Mouse (Mus musculus) lung, adult 2 months (tissue): ENCODE results near the gene Aip. TPM values are rescaled to one million over a fixed set of nuclear protein-coding genes. Genes with fewer than 3 reads are reported as not detected.

Experiments used
- DNase-seq: peaks from one replicate; pipeline ENCODE4 v3.0.0; 2022
- H3K4me1 ChIP-seq: fragments of 200-500 bp; 2 replicates; pipeline ENCODE4 v1.6.1; 2011; ENCODE audit warnings: low read length; ENCODE audit not compliant: control insufficient read depth, insufficient read depth
- H3K4me3 ChIP-seq: fragments of 200-500 bp; replicated peaks from 2 replicates; pipeline ENCODE3; 2011; ENCODE audit warnings: low read depth, mild to moderate bottlenecking, control low read depth, low read length; ENCODE audit errors: extremely low read depth
- CTCF ChIP-seq: fragments of 200-500 bp; IDR thresholded peaks from 2 replicates; pipeline ENCODE4 v1.5.1; 2011; ENCODE audit warnings: mild to moderate bottlenecking, low read length, control low read depth; ENCODE audit not compliant: insufficient read depth
- POLR2A ChIP-seq: fragments of 200-500 bp; IDR thresholded peaks from 2 replicates; pipeline ENCODE4 v1.6.1; 2011; ENCODE audit warnings: low read depth, mild to moderate bottlenecking, control low read depth, low read length, borderline replicate concordance; ENCODE audit errors: extremely low read depth
- WGBS: fragments of 180-500 bp; shearing (Covaris S2); methylation state at CpG from one replicate; pipeline ENCODE4 v1.1.7; 2018; 5-methylcytosine and 5-hydroxymethylcytosine counted together
- polyA plus RNA-seq: library from polyadenylated mRNA; depleted of rRNA; stranded (reverse); fragments of >200 nt; gene quantifications from 2 replicates; pipeline ENCODE4 v1.2.3, GENCODE M21; 2012

The Aip gene
- polyA plus RNA-seq, 1 experiment, result 123 TPM

DNA sequence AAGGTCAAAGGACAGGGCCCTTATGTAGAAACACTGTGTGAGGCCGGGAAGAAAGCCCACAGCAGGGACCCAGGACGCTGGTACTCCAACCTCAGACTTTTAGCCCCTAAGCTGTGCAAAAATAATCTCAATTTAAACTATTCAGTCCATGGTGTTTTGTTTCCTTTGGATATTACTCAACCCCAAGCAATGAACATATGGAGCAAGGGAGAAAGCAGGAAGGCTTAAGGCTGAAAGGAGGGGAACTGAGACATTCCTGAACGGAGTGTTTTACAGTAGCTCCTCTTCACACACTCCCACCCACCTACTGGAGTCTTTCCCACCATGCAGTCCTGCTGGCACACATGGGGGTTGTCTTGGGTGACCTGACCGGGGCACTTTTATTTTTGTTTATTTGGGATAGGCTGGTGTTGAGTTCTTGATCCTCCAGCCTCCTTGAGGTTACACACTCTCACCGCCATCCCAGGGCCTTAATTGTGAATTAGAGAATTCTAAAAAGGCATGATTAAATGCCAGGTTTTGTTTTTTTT lies 30.8 kb downstream of the Aip start:
- WGBS, result 73% methylated on average over 5 of the region's 5 CpGs

DNA sequence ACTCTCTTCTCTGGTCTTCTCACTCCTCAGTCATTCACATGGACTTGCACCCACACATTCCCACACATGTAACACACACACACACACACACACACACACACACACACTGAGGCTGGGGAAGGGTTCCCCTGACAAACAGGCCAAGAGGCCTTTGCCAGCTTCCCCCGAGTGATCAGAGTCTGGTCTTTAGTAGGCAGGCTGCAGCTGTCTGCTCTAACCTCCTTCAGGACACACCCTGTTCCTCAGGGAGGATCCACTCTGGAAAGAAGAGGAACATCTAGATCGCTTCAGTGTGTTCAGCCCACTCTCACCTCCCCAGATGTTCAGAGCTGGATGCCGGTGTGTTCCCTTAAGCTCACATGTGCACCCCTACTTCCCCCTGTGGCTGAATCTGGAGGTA lies 31.3 kb downstream of the Aip start:
- Histone ChIP-seq H3K4me3 (no peak overlapping the region), H3K4me1 (peaks cover 8% of the 10 kb centered on the region)
- 67% methylated on average over 3 of the region's 3 CpGs for WGBS
- DNase-seq, result no peak
- TF ChIP-seq CTCF (no peak), POLR2A (no peak)

More for the DNA sequence above, 30.8 kb downstream of the Aip start:
- DNase-seq, result no peak
- Histone ChIP-seq H3K4me3 (no peak overlapping the region), H3K4me1 (peaks cover 11% of the 10 kb centered on the region)
- TF ChIP-seq CTCF (no peak), POLR2A (no peak)

DNA sequence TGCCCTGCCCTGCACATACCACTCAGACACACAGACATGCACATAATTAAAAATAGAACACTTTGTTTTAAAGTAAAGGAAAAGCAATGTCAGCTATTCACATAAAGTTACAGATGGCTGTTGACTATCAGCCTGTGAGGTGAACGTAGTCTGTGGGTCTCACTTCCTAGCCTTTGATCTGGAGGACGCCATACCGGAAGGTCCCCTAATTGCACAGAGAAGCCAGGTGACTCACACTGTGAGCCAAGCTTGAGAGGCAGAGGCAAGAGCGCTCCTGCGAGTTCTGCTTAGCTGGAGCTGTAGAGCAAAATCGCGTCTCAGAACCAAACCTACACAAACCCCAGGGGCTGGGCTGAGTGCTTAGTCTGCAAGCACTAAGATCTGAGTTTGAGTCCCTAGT lies 31.9 kb downstream of the Aip start:
- no peak for DNase-seq
- H3K4me3 ChIP-seq, result no peak overlapping the region
- H3K4me1 ChIP-seq, result peaks cover 6% of the 10 kb centered on the region
- WGBS, result 41% methylated on average over 7 of the region's 7 CpGs
- TF ChIP-seq POLR2A, result no peak

DNA sequence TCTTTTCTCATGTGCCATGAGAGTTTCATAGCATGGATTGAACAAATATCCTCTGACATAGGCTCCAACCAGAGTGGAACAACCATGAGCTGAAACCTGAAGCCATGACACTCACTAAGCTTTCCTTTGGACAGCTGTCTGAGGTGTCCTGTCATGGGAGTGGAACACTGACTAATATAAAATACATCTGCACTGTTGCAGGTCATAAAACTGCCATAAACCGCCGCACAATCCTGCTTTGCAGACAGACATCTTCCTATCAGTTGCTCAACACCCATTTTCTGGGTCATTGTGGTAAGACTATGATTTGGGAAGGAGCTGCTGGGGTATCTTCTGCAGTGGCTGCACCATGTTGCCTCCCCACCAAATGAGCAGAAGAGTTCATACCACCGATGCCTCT lies 32.9 kb downstream of the Aip start:
- H3K4me1 ChIP-seq, result peaks cover 3% of the 10 kb centered on the region
- TF ChIP-seq CTCF (no peak), POLR2A (no peak)
- no peak overlapping the region for H3K4me3 ChIP-seq
- 78% methylated on average over 3 of the region's 3 CpGs for WGBS
- DNase-seq, result no peak

DNA sequence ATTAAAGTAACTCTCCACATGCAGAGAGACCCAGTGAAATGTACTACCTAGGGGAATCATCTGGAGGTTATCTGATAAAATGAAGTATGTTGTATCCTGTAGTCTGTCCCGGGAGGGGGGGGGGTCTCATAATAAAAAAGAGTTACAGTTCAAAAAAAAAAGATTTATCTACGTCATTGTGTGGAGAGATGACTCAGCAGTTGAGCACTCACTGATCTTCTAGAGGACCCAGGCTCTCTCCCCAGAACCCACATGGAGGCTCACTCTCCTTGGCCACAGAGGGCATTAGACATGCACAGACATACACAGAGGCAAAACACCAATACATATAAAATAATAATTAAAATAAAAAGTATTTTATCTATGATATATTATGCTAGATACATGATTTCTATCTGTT lies 34.3 kb downstream of the Aip start:
- TF ChIP-seq CTCF, result no peak
- WGBS, result 52% methylated on average over 2 of the region's 2 CpGs
- Histone ChIP-seq H3K4me1 (no peaks in the 10 kb centered on the region; the same call in 1 of the 2 replicates), H3K4me3 (no peak overlapping the region)
- no peak for DNase-seq

DNA sequence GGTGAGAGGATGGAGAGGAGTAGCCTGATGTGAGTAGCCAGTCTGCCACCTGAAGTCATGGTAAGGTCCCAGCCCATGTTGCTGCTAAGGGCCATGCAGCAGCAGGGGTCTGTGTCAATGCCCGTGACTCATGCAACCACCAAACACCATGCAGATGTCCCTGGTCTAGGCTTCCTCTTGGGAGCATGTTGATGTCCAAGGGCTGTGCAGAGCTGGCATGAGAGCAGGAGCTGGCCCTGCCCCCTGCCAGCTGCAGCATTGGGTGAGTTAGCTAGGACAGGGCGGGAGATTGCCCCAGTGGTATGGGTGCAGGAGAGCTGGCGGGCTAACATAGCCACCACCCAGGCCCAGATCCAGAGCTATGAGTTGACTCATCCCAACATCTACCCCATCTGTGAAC lies 35.2 kb downstream of the Aip start:
- WGBS, result 81% methylated on average over 3 of the region's 3 CpGs

DNA sequence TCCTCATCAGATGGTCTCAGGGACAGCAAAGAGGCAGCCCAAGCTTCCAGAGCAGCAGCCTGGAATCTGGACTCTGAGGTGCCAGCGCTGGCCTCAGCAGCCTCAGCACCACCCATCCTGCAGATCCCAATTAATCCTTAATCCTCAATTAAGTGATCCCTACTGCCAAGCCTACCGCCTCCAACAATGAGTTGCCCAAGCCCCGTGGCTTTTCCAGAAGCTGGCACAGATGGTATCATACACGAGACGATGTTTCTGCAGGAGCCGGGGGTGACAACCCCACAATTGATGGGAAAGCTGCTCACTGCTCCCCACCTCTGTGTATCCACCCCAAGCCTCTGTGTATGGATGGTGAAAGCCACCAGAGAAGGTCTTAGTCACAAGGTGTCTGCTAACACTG lies 36.5 kb downstream of the Aip start:
- no peak for DNase-seq
- no peak overlapping the region for H3K4me3 ChIP-seq
- no peak for TF ChIP-seq CTCF
- no peak for TF ChIP-seq POLR2A
- 73% methylated on average over 6 of the region's 6 CpGs for WGBS
- H3K4me1 ChIP-seq, result no peaks in the 10 kb centered on the region

More for the DNA sequence above, 35.2 kb downstream of the Aip start:
- Histone ChIP-seq H3K4me1 (no peaks in the 10 kb centered on the region), H3K4me3 (no peak overlapping the region)
- TF ChIP-seq POLR2A, result no peak
- no peak for TF ChIP-seq CTCF
- DNase-seq, result no peak

DNA sequence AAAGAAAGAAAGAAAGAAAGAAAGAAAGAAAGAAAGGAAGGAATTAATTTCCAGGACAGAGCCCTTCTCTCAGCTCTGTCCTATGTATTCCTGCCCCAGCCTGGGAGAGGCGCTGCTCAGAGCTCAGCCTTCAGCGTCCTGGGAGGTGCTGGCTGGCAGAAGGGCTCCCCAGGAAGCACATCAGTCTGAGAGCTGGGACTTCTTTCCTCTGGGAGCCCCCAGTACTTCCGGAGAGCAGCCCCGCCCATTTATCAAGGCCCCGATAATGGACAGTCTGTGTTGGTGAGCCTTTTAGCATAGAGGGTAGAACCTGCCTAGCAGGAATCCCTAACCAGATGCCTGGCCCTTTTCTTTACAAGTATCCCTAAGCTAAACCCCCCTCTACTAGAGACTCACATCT lies 37.5 kb downstream of the Aip start:
- TF ChIP-seq CTCF (no peak), POLR2A (no peak)
- no peak for DNase-seq
- Histone ChIP-seq H3K4me1 (no peaks in the 10 kb centered on the region), H3K4me3 (no peak overlapping the region)
- WGBS, result 35% methylated on average over 5 of the region's 5 CpGs

DNA sequence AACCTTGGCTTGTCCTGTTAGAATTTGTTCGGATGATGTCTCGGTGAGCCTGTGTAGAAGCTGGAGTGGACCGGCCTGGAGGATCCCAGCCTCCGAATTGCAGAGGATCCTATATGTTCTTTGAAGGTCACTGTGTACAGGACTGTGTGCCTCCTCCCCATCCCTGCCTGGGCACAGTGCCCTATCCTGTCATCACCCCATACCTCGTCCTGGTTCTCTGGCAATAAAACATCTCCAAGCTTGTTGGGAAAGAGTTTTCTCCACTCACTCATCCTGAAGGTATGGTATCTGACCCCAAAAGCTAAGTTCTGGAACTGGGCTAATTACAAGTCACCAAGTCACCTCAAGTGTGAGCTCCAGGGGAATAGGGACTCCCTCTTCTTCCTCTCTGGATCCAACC lies 38.6 kb downstream of the Aip start:
- 79% methylated on average over 5 of the region's 5 CpGs for WGBS
- TF ChIP-seq CTCF (no peak), POLR2A (no peak)
- DNase-seq, result no peak

DNA sequence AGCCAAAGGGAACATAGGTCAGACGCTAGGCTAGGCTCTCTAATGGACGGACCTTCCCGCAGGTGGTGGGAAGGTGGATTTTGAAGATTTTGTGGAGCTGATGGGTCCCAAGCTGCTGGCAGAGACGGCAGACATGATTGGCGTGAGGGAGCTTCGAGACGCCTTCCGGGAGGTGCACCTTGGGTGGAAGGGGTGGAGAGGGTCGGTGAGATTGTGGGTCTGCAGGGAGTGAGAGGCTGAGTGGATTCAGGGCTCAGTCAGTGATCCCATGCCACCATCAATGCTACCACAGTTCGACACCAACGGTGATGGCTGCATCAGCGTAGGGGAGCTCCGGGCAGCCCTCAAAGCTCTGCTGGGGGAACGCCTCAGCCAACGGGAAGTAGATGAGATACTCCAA lies 39.5 kb downstream of the Aip start:
- no peak for DNase-seq
- 91% methylated on average over 15 of the region's 15 CpGs for WGBS
- TF ChIP-seq CTCF (no peak), POLR2A (no peak)
- Histone ChIP-seq H3K4me3 (no peak overlapping the region), H3K4me1 (no peaks in the 10 kb centered on the region)

More for the DNA sequence above, 38.6 kb downstream of the Aip start:
- Histone ChIP-seq H3K4me1 (no peaks in the 10 kb centered on the region), H3K4me3 (no peak overlapping the region)

DNA sequence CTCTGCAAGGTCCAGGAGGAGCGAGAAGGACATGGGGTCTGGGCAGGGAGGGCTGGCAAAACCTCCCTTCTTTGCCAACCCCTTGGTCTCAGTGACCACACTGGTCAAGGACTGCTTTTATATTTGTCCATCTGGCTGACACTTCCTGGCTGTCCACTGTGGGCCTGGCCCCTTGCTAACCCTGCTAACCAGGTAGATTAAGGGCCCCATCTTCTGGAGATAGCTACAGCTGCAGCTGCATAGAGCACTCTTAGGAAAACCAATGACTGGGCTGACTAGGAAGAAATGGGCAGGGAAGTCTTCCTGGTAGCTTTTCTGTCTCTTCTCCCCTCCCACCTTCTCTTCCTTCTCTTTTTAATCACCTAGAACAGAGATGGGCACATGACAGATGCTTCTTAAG lies 40.7 kb downstream of the Aip start:
- H3K4me3 ChIP-seq, result no peak overlapping the region
- DNase-seq, result no peak
- 0 out of 2 replicates have a peak, but pooled peaks have one; percentile 20 for TF ChIP-seq CTCF
- TF ChIP-seq POLR2A, result no peak
- WGBS, result 88% methylated on average over 1 of the region's 1 CpGs
- no peaks in the 10 kb centered on the region for H3K4me1 ChIP-seq
